Mouse (Mus musculus) bone marrow macrophage, adult 2 months (primary cell): Measurements from ENCODE around the gene Nr1d1.

Source experiments
- CTCF ChIP-seq: IDR thresholded peaks from 2 replicates; pipeline ENCODE4 v1.5.1; 2012; ENCODE audit warnings: low read depth, mild to moderate bottlenecking, low read length, moderate library complexity
- POLR2A ChIP-seq: IDR thresholded peaks from 2 replicates; pipeline ENCODE4 v1.6.1; 2012; ENCODE audit warnings: mild to moderate bottlenecking, low read depth, low read length, borderline replicate concordance

DNA sequence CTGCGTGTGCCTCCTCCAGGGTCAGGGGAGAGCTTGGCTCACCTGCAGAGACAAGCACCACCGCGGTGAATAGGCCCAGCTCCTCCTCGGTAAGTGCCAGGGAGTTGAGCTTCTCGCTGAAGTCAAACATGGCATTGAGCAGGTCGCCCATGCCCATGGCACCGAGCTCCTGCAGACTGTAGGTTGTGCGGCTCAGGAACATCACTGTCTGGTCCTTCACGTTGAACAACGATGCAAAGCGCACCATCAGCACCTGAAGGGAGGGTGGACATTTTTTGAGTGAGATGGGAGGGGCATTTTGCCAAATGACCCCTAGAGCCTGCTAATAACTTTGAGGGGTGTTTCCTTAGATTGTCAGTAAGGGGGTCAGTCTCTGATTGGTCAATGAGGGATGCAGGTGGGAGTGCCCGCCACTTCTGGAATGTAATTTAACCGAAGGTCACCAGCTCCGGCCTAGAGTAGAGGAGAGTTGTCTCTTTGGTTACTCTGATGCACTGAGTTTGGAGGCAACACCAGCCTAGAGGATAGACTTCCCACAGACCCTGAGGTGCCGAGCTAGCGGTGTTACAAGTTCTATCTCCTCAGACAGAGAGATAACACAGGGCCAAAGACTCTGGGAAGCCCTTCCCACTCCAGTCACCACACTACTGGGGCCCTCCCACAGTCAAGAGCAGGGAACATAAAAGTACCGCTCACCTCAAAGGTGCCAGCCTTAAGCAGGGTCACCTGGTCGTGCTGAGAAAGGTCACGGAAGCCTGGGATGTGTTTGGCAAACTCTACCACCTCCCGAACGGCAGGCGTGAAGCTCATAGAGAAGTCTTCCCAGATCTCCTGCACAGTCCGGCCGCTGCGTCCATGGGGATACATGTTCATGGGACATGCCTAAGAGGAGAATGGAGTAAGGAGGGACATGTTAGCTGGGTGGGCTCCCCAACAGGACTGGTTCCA, 5.9 kb downstream of the Nr1d1 start:
- no peak for TF ChIP-seq CTCF
- TF ChIP-seq POLR2A = no peak
